Mouse (Mus musculus) erythroblast, embryonic 14.5 days (primary cell): ENCODE results near the gene BC035044. TPM values are rescaled to one million over a fixed set of nuclear protein-coding genes. Genes with fewer than 3 reads are reported as not detected.

Experiments
- H3K27me3 ChIP-seq: 2 replicates; pipeline ENCODE4 v1.6.1; 2012; ENCODE audit warnings: inconsistent platforms; ENCODE audit not compliant: control insufficient read depth
- H3K36me3 ChIP-seq: 2 replicates; pipeline ENCODE4 v1.6.1; 2012; ENCODE audit warnings: mild to moderate bottlenecking, inconsistent platforms; ENCODE audit not compliant: control insufficient read depth
- H3K4me1 ChIP-seq: 2 replicates; pipeline ENCODE4 v1.6.1; 2012; ENCODE audit warnings: inconsistent platforms; ENCODE audit not compliant: control insufficient read depth
- H3K4me3 ChIP-seq: replicated peaks from 2 replicates; pipeline ENCODE3; 2012; ENCODE audit warnings: moderate library complexity, mild to moderate bottlenecking, inconsistent platforms
- H3K9me3 ChIP-seq: 2 replicates; pipeline ENCODE4 v1.6.1; 2012; ENCODE audit warnings: low read length, inconsistent platforms, mixed read lengths; ENCODE audit not compliant: control insufficient read depth
- GATA1 ChIP-seq: IDR thresholded peaks from 2 replicates; pipeline ENCODE4 v1.6.1; 2012; ENCODE audit warnings: low read length, inconsistent platforms, mixed read lengths
- TAL1 ChIP-seq: IDR thresholded peaks from 3 replicates; pipeline ENCODE4 v1.6.1; 2012; ENCODE audit warnings: low read length, inconsistent platforms, mixed read lengths
- polyA plus RNA-seq: library from polyadenylated mRNA; stranded (reverse); fragments of >175 nt; gene quantifications from 2 replicates; pipeline ENCODE4 v1.2.3, GENCODE M21; 2012

BC035044 gene
- polyA plus RNA-seq, 1 experiment = not detected

GRCm38 (mm10) chr6:128837454-128838341 lies 53.2 kb downstream of the BC035044 start:
- no peak for TF ChIP-seq GATA1
- TF ChIP-seq TAL1 = no peak
- Histone ChIP-seq H3K36me3 (no peaks in the 10 kb centered on the region), H3K4me3 (peak overlapping the region; percentile 77), H3K4me1 (peaks cover 47% of the 10 kb centered on the region), H3K27me3 (peaks cover 2% of the 10 kb centered on the region), H3K9me3 (no peaks in the 10 kb centered on the region)

- Histone ChIP-seq H3K4me3 (no peak overlapping the region), H3K36me3 (no peaks in the 10 kb centered on the region), H3K9me3 (no peaks in the 10 kb centered on the region), H3K4me1 (peaks cover 39% of the 10 kb centered on the region), H3K27me3 (no peaks in the 10 kb centered on the region)
- TF ChIP-seq GATA1 (no peak), TAL1 (no peak)
Observed at GRCm38 (mm10) chr6:128836955-128837334, 54.0 kb downstream of the BC035044 start.

- Histone ChIP-seq H3K27me3 (no peaks in the 10 kb centered on the region), H3K4me3 (no peak overlapping the region), H3K36me3 (no peaks in the 10 kb centered on the region), H3K9me3 (no peaks in the 10 kb centered on the region), H3K4me1 (peaks cover 34% of the 10 kb centered on the region)
- no peak for TF ChIP-seq GATA1
- TF ChIP-seq TAL1 = no peak
Observed at GRCm38 (mm10) chr6:128836191-128836954, 54.6 kb downstream of the BC035044 start.

- no peak for TF ChIP-seq TAL1
- no peak for TF ChIP-seq GATA1
- H3K9me3 ChIP-seq = no peaks in the 10 kb centered on the region
- H3K4me1 ChIP-seq = peaks cover 34% of the 10 kb centered on the region
- H3K27me3 ChIP-seq = no peaks in the 10 kb centered on the region
- no peaks in the 10 kb centered on the region for H3K36me3 ChIP-seq
- H3K4me3 ChIP-seq = no peak overlapping the region
Observed at GRCm38 (mm10) chr6:128835571-128835970, 55.4 kb downstream of the BC035044 start.

- H3K4me3 ChIP-seq = no peak overlapping the region
- H3K27me3 ChIP-seq = peaks cover 3% of the 10 kb centered on the region
- H3K4me1 ChIP-seq = peaks cover 16% of the 10 kb centered on the region
- TF ChIP-seq TAL1 = no peak
- no peak for TF ChIP-seq GATA1
- H3K9me3 ChIP-seq = no peaks in the 10 kb centered on the region
- H3K36me3 ChIP-seq = no peaks in the 10 kb centered on the region
Observed at GRCm38 (mm10) chr6:128833046-128833445, 57.9 kb downstream of the BC035044 start.

- Histone ChIP-seq H3K4me1 (no peaks in the 10 kb centered on the region), H3K36me3 (no peaks in the 10 kb centered on the region), H3K9me3 (no peaks in the 10 kb centered on the region), H3K27me3 (peaks cover 3% of the 10 kb centered on the region), H3K4me3 (no peak overlapping the region)
- no peak for TF ChIP-seq TAL1
- TF ChIP-seq GATA1 = no peak
Observed at GRCm38 (mm10) chr6:128829837-128830236, 61.1 kb downstream of the BC035044 start.

- no peak overlapping the region for H3K4me3 ChIP-seq
- H3K9me3 ChIP-seq = no peaks in the 10 kb centered on the region
- H3K27me3 ChIP-seq = peaks cover 3% of the 10 kb centered on the region
- no peaks in the 10 kb centered on the region for H3K4me1 ChIP-seq
- H3K36me3 ChIP-seq = no peaks in the 10 kb centered on the region
- TF ChIP-seq GATA1 (no peak), TAL1 (no peak)
Observed at GRCm38 (mm10) chr6:128826781-128827180, 64.1 kb downstream of the BC035044 start.

- TF ChIP-seq TAL1 (no peak), GATA1 (no peak)
- Histone ChIP-seq H3K27me3 (peaks cover 3% of the 10 kb centered on the region), H3K9me3 (no peaks in the 10 kb centered on the region), H3K36me3 (no peaks in the 10 kb centered on the region), H3K4me1 (no peaks in the 10 kb centered on the region), H3K4me3 (no peak within 1 kb of the TSS)
Observed at GRCm38 (mm10) chr6:128826132-128826531, 64.8 kb downstream of the BC035044 start, which contains the start of the genes Gm44511 and Klrb1b. Gm44511 (minus strand) TSS chr6:128826315. Klrb1b (minus strand) TSS chr6:128826331.
